Mouse (Mus musculus) E14TG2a.4 (cell line): ENCODE measurements around the gene Marveld2.
A peak's percentile ranks its signal among the peaks of the same experiment; 100 is the strongest.

ENCODE experiments used
- H3K27me3 ChIP-seq: 2 replicates; pipeline ENCODE4 v1.6.1; 2014; ENCODE audit warnings: low read length, control low read depth; ENCODE audit not compliant: insufficient read depth
- H3K36me3 ChIP-seq: 2 replicates; pipeline ENCODE4 v1.6.1; 2014; ENCODE audit warnings: low read length, control low read depth; ENCODE audit not compliant: insufficient read depth
- H3K4me1 ChIP-seq: replicated peaks from 2 replicates; pipeline ENCODE4 v1.6.1; 2014; ENCODE audit warnings: low read depth, low read length, control low read depth
- H3K4me3 ChIP-seq: replicated peaks from 2 replicates; pipeline ENCODE4 v1.5.1; 2014; ENCODE audit warnings: mild to moderate bottlenecking, low read length
- H3K9me3 ChIP-seq: 2 replicates; pipeline ENCODE4 v1.6.1; 2014; ENCODE audit warnings: low read length, control low read depth
- CTCF ChIP-seq: conservative IDR thresholded peaks from 2 replicates; pipeline ENCODE4 v1.5.1; 2014; ENCODE audit warnings: low read length
- NANOG ChIP-seq: IDR thresholded peaks from 2 replicates; pipeline ENCODE4 v1.6.1; 2014; ENCODE audit warnings: borderline replicate concordance, low read length, mixed read lengths
- POU5F1 ChIP-seq: IDR thresholded peaks from 2 replicates; pipeline ENCODE4 v1.6.1; 2014; ENCODE audit warnings: low read length, borderline replicate concordance

The Marveld2 gene

GRCm38 (mm10) chr13:100603031-100603737 is 13.6 kb downstream of the Marveld2 start:
- Histone ChIP-seq H3K4me1 (peaks cover 25% of the 10 kb centered on the region), H3K9me3 (no peaks in the 10 kb centered on the region), H3K27me3 (0 out of 2 replicates have a peak, but pooled peaks cover 3% of the 10 kb centered on the region), H3K36me3 (no peaks in the 10 kb centered on the region), H3K4me3 (no peak overlapping the region)
- no peak for TF ChIP-seq CTCF
- no peak for TF ChIP-seq POU5F1
- TF ChIP-seq NANOG: no peak

- no peaks in the 10 kb centered on the region for H3K9me3 ChIP-seq
- no peak overlapping the region for H3K4me3 ChIP-seq
- H3K4me1 ChIP-seq: peaks cover 25% of the 10 kb centered on the region
- H3K36me3 ChIP-seq: no peaks in the 10 kb centered on the region
- no peak for TF ChIP-seq CTCF
- TF ChIP-seq NANOG: no peak
- TF ChIP-seq POU5F1: no peak
- H3K27me3 ChIP-seq: 0 out of 2 replicates have a peak, but pooled peaks cover 3% of the 10 kb centered on the region
Measured at GRCm38 (mm10) chr13:100602239-100602902, 14.4 kb downstream of the Marveld2 start.

GRCm38 (mm10) chr13:100601034-100601433 is 15.7 kb downstream of the Marveld2 start:
- no peak for TF ChIP-seq POU5F1
- no peak for TF ChIP-seq NANOG
- no peak for TF ChIP-seq CTCF
- no peak overlapping the region for H3K4me3 ChIP-seq
- no peaks in the 10 kb centered on the region for H3K27me3 ChIP-seq
- no peaks in the 10 kb centered on the region for H3K9me3 ChIP-seq
- no peaks in the 10 kb centered on the region for H3K36me3 ChIP-seq
- peaks cover 28% of the 10 kb centered on the region for H3K4me1 ChIP-seq

GRCm38 (mm10) chr13:100600317-100600716 is 16.5 kb downstream of the Marveld2 start:
- Histone ChIP-seq H3K36me3 (no peaks in the 10 kb centered on the region), H3K9me3 (no peaks in the 10 kb centered on the region), H3K27me3 (no peaks in the 10 kb centered on the region), H3K4me3 (0 out of 2 replicates have a peak overlapping the region, but pooled peaks have one; percentile 3), H3K4me1 (peaks cover 28% of the 10 kb centered on the region)
- no peak for TF ChIP-seq POU5F1
- TF ChIP-seq CTCF: no peak
- no peak for TF ChIP-seq NANOG

GRCm38 (mm10) chr13:100597284-100597683 is 19.5 kb downstream of the Marveld2 start:
- Histone ChIP-seq H3K4me1 (peaks cover 20% of the 10 kb centered on the region), H3K27me3 (no peaks in the 10 kb centered on the region), H3K36me3 (no peaks in the 10 kb centered on the region), H3K9me3 (no peaks in the 10 kb centered on the region), H3K4me3 (no peak overlapping the region)
- TF ChIP-seq POU5F1 (no peak), CTCF (no peak)

GRCm38 (mm10) chr13:100595552-100595885 is 21.3 kb downstream of the Marveld2 start:
- Histone ChIP-seq H3K4me3 (no peak overlapping the region), H3K36me3 (no peaks in the 10 kb centered on the region)
- no peak for TF ChIP-seq CTCF
- no peak for TF ChIP-seq POU5F1
- TF ChIP-seq NANOG: no peak

GRCm38 (mm10) chr13:100594838-100595551 is 21.8 kb downstream of the Marveld2 start:
- Histone ChIP-seq H3K9me3 (no peaks in the 10 kb centered on the region), H3K27me3 (no peaks in the 10 kb centered on the region), H3K4me1 (peaks cover 3% of the 10 kb centered on the region; the same call in 1 of the 2 replicates), H3K4me3 (no peak overlapping the region), H3K36me3 (no peaks in the 10 kb centered on the region)
- TF ChIP-seq NANOG: no peak
- no peak for TF ChIP-seq CTCF
- no peak for TF ChIP-seq POU5F1

More at GRCm38 (mm10) chr13:100595552-100595885, 21.3 kb downstream of the Marveld2 start:
- no peaks in the 10 kb centered on the region for H3K27me3 ChIP-seq
- no peaks in the 10 kb centered on the region for H3K9me3 ChIP-seq
- peaks cover 8% of the 10 kb centered on the region for H3K4me1 ChIP-seq

GRCm38 (mm10) chr13:100594041-100594792 is 22.6 kb downstream of the Marveld2 start:
- H3K4me1 ChIP-seq: peaks cover 3% of the 10 kb centered on the region; the same call in 1 of the 2 replicates
- H3K9me3 ChIP-seq: no peaks in the 10 kb centered on the region
- no peaks in the 10 kb centered on the region for H3K27me3 ChIP-seq
- H3K4me3 ChIP-seq: no peak overlapping the region
- H3K36me3 ChIP-seq: no peaks in the 10 kb centered on the region
- TF ChIP-seq CTCF (no peak), NANOG (no peak), POU5F1 (no peak)
